Mouse (Mus musculus): ENCODE data around the gene Klhl24. TPM values are rescaled to one million over a fixed set of nuclear protein-coding genes. Genes with fewer than 3 reads are reported as not detected.

The Klhl24 gene
- total RNA-seq (2023), result 208 TPM

DNA sequence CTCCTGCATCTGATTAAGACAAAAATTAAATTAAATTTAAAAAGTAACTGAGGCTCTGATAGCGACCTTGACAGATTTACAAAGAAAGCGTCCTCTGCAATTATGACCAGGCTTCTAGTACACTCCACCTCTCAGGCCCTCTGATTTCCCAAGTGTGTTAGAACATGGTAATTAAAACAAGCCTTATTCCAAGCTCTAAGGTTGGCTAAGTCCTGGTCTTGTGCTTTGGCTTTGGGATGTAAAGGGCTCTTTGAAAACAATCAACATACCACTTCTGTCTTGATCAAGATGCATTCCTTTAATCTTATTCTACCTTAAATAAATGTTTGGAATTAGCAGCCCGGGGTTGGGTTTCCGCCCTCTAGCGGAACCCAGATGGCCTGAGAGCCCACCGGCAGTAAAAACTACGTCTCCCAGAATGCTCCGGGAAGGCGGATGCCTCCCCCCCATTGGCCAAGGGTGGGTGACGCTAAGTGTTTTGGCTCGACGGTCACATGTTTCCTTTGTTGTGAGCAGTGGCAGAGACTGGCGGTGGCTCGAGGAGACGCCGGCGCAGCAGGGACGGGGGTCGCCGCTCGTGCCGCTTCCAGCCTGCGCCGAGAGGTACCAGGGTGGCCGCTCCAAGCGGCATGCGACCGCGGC is at the start of gene Klhl24:
Klhl24 (plus strand) TSS at position 474 of the 642 bp plus-strand sequence.

DNA sequence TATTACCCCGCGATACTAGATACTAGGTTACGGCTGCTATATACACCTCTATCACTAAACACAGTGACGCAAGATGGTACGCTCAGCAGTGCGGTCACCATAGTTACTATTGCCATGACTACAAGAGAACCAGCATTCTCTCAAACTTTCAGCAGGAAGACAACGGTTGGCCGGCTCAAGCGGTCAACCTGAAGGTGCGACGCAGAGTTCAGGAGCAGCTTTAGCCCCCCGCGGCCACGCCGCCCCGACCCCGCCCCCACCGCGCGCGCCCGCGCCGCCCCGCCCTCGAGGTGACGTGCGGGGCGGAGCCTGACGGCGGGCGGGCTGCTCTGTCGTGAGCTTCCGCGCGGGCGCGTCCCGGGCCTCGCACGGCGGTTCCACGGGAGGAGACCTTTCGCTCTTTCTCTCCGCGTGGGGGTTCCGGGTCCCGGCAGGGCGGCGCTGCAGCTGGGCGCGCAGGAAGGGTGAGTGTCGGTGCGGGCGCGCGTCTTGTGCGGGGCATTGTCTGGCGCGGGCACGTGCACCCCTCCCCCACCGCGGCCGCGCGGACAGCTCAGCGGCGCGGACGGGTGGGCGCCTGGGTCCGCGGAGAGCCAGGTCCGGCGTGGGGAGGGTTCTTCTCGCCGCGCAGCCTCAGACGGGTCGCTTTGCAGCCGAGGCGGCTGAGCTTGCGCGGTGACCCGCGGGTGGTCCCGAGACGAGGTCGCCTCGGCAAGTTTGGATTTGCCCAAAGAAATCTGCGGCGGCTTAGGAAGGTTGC is 43.6 kb downstream of the Klhl24 start, which contains the start of gene Yeats2:
Yeats2 (plus strand) TSS at position 292 of the 760 bp plus-strand sequence.

Other genes starting within 250 kb of the Klhl24 start
- gene Klhl6, start 114.5 kb upstream of the Klhl24 start, total RNA-seq (2023), result 212 TPM
- gene Yeats2, start 43.5 kb downstream of the Klhl24 start, total RNA-seq (2023), result 92.3 TPM
- not detected for gene Map6d1, start 143.8 kb downstream of the Klhl24 start, total RNA-seq (2023)
- gene Parl, start 204.8 kb downstream of the Klhl24 start, total RNA-seq (2023), result 82.8 TPM
- not detected for gene Cyp2ab1, start 227.9 kb downstream of the Klhl24 start, total RNA-seq (2023)